Mouse (Mus musculus): ENCODE results near the gene Fah.
A peak's percentile ranks its signal among the peaks of the same experiment; 100 is the strongest.

The Fah gene

GRCm38 (mm10) chr7:84606293-84606749, at the start of gene Fah:
Fah (minus strand) TSS chr7:84606722.
- peak; percentile 41 to 43 for DNase-seq (ENCODE audit: low spot score in 2 of 2)

- DNase-seq (ENCODE audit: low spot score in 2 of 2): no peak
Measured at GRCm38 (mm10) chr7:84652740-84653139, 46.2 kb upstream of the Fah start.

- no peak for DNase-seq (ENCODE audit: low spot score in 2 of 2)
Measured at GRCm38 (mm10) chr7:84651987-84652321, 45.4 kb upstream of the Fah start.

GRCm38 (mm10) chr7:84651303-84651986, 44.9 kb upstream of the Fah start:
- no peak for DNase-seq (ENCODE audit: low spot score in 2 of 2)

GRCm38 (mm10) chr7:84649016-84649415, 42.5 kb upstream of the Fah start:
- DNase-seq (ENCODE audit: low spot score in 2 of 2): no peak

- no peak for DNase-seq (ENCODE audit: low spot score in 2 of 2)
Measured at GRCm38 (mm10) chr7:84646256-84646655, 39.7 kb upstream of the Fah start.

- DNase-seq (ENCODE audit: low spot score in 2 of 2): no peak
Measured at GRCm38 (mm10) chr7:84643270-84643998, 36.9 kb upstream of the Fah start.

GRCm38 (mm10) chr7:84642159-84642928, 35.8 kb upstream of the Fah start:
- no peak for DNase-seq (ENCODE audit: low spot score in 2 of 2)

- no peak for DNase-seq (ENCODE audit: low spot score in 2 of 2)
Measured at GRCm38 (mm10) chr7:84636939-84637338, 30.4 kb upstream of the Fah start.

GRCm38 (mm10) chr7:84631878-84632277, 25.4 kb upstream of the Fah start:
- no peak for DNase-seq (ENCODE audit: low spot score in 2 of 2)

- no peak for DNase-seq (ENCODE audit: low spot score in 2 of 2)
Measured at GRCm38 (mm10) chr7:84623718-84624117, 17.2 kb upstream of the Fah start.

GRCm38 (mm10) chr7:84620956-84621355, 14.4 kb upstream of the Fah start:
- no peak for DNase-seq (ENCODE audit: low spot score in 2 of 2)

GRCm38 (mm10) chr7:84618951-84619350, 12.4 kb upstream of the Fah start:
- no peak for DNase-seq (ENCODE audit: low spot score in 2 of 2)

GRCm38 (mm10) chr7:84612445-84612844, 5.9 kb upstream of the Fah start:
- no peak for DNase-seq (ENCODE audit: low spot score in 2 of 2)

GRCm38 (mm10) chr7:84611609-84612008, 5.1 kb upstream of the Fah start:
- no peak for DNase-seq (ENCODE audit: low spot score in 2 of 2)

GRCm38 (mm10) chr7:84605704-84606292, 724 bp downstream of the Fah start:
- peak; percentile 85 to 87 for DNase-seq (ENCODE audit: low spot score in 2 of 2)

GRCm38 (mm10) chr7:84605033-84605687, 1.4 kb downstream of the Fah start:
- DNase-seq (ENCODE audit: low spot score in 2 of 2): no peak

- DNase-seq (ENCODE audit: low spot score in 2 of 2): no peak
Measured at GRCm38 (mm10) chr7:84604501-84604900, 2.0 kb downstream of the Fah start.

- DNase-seq (ENCODE audit: low spot score in 2 of 2): no peak
Measured at GRCm38 (mm10) chr7:84601331-84601730, 5.2 kb downstream of the Fah start.

- no peak for DNase-seq (ENCODE audit: low spot score in 2 of 2)
Measured at GRCm38 (mm10) chr7:84600631-84601030, 5.9 kb downstream of the Fah start.

GRCm38 (mm10) chr7:84596633-84597032, 9.9 kb downstream of the Fah start:
- no peak for DNase-seq (ENCODE audit: low spot score in 2 of 2)

GRCm38 (mm10) chr7:84596002-84596401, 10.5 kb downstream of the Fah start:
- no peak for DNase-seq (ENCODE audit: low spot score in 2 of 2)

Data from right cerebral cortex, postnatal 10 days (tissue).